Mouse (Mus musculus) midbrain, embryonic 14.5 days (tissue): ENCODE measurements at regions not wholly inside any gene's neighbourhood (a gene's known extent, or its start where the extent isn't known, plus 50 kb on each side); places are given as distances from the start of the nearest gene placed in this dataset.
A peak's percentile ranks its signal among the peaks of the same experiment; 100 is the strongest.

Source experiments
- ATAC-seq: fragments of 200-750 bp; cut with Nextera tagmentation; 2 replicates; pipeline ENCODE4 v1.8.0; 2017; ENCODE audit warnings: moderate number of reproducible peaks, moderate library complexity; ENCODE audit not compliant: low FRiP score, low TSS enrichment
- DNase-seq: peaks from one replicate; pipeline ENCODE4 v3.0.0-alpha.2; 2015
- H3K27ac ChIP-seq: fragments of 300-500 bp; sonication (generic); replicated peaks from 2 replicates; pipeline ENCODE4 v1.5.1; 2014; ENCODE audit warnings: mild to moderate bottlenecking, low read depth, low read length, moderate library complexity
- H3K27me3 ChIP-seq: fragments of 300-500 bp; sonication (generic); 2 replicates; pipeline ENCODE4 v1.6.1; 2014; ENCODE audit warnings: low read length, control low read depth, mixed read lengths; ENCODE audit not compliant: control insufficient read depth, insufficient read depth
- H3K36me3 ChIP-seq: fragments of 300-500 bp; sonication (generic); 2 replicates; pipeline ENCODE4 v1.6.1; 2014; ENCODE audit warnings: low read length, control low read depth; ENCODE audit not compliant: control insufficient read depth, insufficient read depth
- H3K4me1 ChIP-seq: fragments of 300-500 bp; sonication (generic); 2 replicates; pipeline ENCODE4 v1.6.1; 2014; ENCODE audit warnings: mild to moderate bottlenecking, antibody characterized with exemption, low read length, control low read depth; ENCODE audit not compliant: control insufficient read depth, insufficient read depth
- H3K4me2 ChIP-seq: fragments of 300-500 bp; sonication (generic); 2 replicates; pipeline ENCODE4 v1.6.1; 2014; ENCODE audit warnings: mild to moderate bottlenecking, low read length, moderate library complexity
- H3K4me3 ChIP-seq: fragments of 300-500 bp; sonication (generic); replicated peaks from 2 replicates; pipeline ENCODE4 v1.5.1; 2014; ENCODE audit warnings: low read depth, low read length
- H3K9ac ChIP-seq: fragments of 300-500 bp; sonication (generic); replicated peaks from 2 replicates; pipeline ENCODE4 v1.6.1; 2014; ENCODE audit warnings: mild to moderate bottlenecking, low read length, moderate library complexity
- H3K9me3 ChIP-seq: fragments of 300-500 bp; sonication (generic); 2 replicates; pipeline ENCODE4 v1.6.1; 2016; ENCODE audit warnings: low read length, control low read depth, mixed read lengths; ENCODE audit not compliant: control insufficient read depth
- WGBS: fragments of 180-500 bp; shearing (Covaris S2); extraction: QIAGEN DNeasy Blood & Tissue Kit; methylation state at CpG from one replicate; pipeline ENCODE4 v1.1.7; 2014; 5-methylcytosine and 5-hydroxymethylcytosine counted together

DNA sequence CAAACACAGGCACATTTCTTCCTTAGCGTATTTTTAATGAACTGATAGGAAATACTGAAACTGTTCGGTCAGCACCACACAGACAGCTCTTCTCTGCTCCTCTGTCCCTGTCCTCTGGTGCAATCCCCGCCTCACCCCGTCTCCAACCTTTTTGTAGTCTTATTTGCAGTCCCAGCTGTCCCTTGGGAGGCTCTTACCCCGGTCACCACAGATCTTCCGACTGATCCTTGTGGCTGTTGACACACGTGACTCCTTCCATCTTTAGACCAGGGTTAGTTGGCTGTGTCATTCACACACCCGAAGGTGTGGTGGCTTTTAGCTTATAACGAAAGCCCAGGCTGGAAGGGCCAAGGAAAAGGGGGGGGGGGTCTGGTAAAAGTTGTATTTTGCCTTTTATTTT, 56.4 kb downstream of the Cyp26a1 start:
- Histone ChIP-seq H3K36me3 (no peaks in the 10 kb centered on the region), H3K4me1 (no peaks in the 10 kb centered on the region), H3K27me3 (no peaks in the 10 kb centered on the region), H3K9me3 (no peaks in the 10 kb centered on the region), H3K4me3 (no peak overlapping the region), H3K27ac (no peak overlapping the region), H3K4me2 (no peak overlapping the region), H3K9ac (no peak overlapping the region)
- ATAC-seq (no peak), DNase-seq (no peak)
- 91% methylated on average over 9 of the region's 9 CpGs for WGBS

DNA sequence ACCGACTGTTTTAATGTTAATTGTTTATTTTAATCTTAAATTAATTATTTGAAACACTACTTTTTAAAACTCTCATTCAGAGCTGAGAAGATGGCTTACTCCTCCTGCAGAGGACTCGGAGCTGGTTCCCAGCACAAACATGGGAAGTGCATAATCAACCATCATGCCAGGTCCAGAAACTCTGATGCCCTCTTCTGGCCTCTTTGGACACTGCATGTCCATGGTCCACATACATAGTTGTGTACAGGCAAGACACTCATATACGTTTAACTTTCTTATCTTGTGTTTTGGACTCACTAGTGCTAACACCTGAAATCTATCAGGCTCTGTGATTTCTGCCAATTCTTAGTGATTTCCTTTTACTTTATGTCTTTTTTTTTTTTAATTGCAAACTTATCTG, 57.8 kb downstream of the Cyp26a1 start:
- no peak overlapping the region for H3K27ac ChIP-seq
- no peak overlapping the region for H3K9ac ChIP-seq
- H3K27me3 ChIP-seq, result no peaks in the 10 kb centered on the region
- 93% methylated on average over 3 of the region's 3 CpGs for WGBS
- H3K4me3 ChIP-seq, result no peak overlapping the region
- no peak overlapping the region for H3K4me2 ChIP-seq
- H3K4me1 ChIP-seq, result no peaks in the 10 kb centered on the region
- no peaks in the 10 kb centered on the region for H3K36me3 ChIP-seq
- DNase-seq (no peak), ATAC-seq (no peak)
- no peaks in the 10 kb centered on the region for H3K9me3 ChIP-seq

DNA sequence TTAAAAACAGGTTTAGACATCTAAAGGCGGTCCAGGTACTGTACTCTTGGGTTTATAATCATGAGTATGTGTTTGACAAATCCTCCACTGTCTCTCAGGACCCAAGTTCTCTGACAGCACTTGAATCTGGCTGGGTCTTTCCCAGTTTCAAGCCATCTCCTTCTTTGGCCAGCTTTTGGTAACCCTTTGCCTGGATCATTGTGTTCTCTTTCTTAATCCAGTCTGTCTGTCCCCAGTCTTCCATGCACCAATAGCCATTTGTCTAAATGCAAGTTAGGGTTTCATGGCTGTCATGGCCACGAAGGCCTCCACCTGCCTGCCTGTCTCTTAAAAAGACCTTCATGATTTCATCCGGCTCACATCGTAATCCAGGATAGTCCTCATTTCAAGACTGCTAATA, 71.8 kb downstream of the Cyp26a1 start:
- 91% methylated on average over 4 of the region's 4 CpGs for WGBS
- Histone ChIP-seq H3K9ac (no peak overlapping the region), H3K4me3 (no peak overlapping the region), H3K36me3 (no peaks in the 10 kb centered on the region), H3K9me3 (no peaks in the 10 kb centered on the region), H3K4me1 (no peaks in the 10 kb centered on the region), H3K27ac (no peak overlapping the region), H3K4me2 (no peak overlapping the region), H3K27me3 (no peaks in the 10 kb centered on the region)
- DNase-seq (no peak), ATAC-seq (no peak)

GRCm38 (mm10) chr19:37771956-37772355, 74.4 kb downstream of the Cyp26a1 start:
- no peak overlapping the region for H3K4me2 ChIP-seq
- H3K9ac ChIP-seq, result no peak overlapping the region
- 91% methylated on average over 6 of the region's 6 CpGs for WGBS
- no peak overlapping the region for H3K4me3 ChIP-seq
- no peaks in the 10 kb centered on the region for H3K36me3 ChIP-seq
- ATAC-seq, result no peak
- no peak overlapping the region for H3K27ac ChIP-seq
- no peaks in the 10 kb centered on the region for H3K4me1 ChIP-seq
- no peaks in the 10 kb centered on the region for H3K27me3 ChIP-seq
- H3K9me3 ChIP-seq, result no peaks in the 10 kb centered on the region
- no peak for DNase-seq

GRCm38 (mm10) chr19:37774551-37774950, 77.0 kb downstream of the Cyp26a1 start:
- H3K9ac ChIP-seq, result no peak overlapping the region
- ATAC-seq, result no peak
- no peak for DNase-seq
- no peak overlapping the region for H3K4me2 ChIP-seq
- H3K9me3 ChIP-seq, result no peaks in the 10 kb centered on the region
- no peak overlapping the region for H3K4me3 ChIP-seq
- H3K4me1 ChIP-seq, result no peaks in the 10 kb centered on the region
- H3K27ac ChIP-seq, result no peak overlapping the region
- 92% methylated on average over 4 of the region's 4 CpGs for WGBS
- H3K36me3 ChIP-seq, result no peaks in the 10 kb centered on the region
- H3K27me3 ChIP-seq, result no peaks in the 10 kb centered on the region

DNA sequence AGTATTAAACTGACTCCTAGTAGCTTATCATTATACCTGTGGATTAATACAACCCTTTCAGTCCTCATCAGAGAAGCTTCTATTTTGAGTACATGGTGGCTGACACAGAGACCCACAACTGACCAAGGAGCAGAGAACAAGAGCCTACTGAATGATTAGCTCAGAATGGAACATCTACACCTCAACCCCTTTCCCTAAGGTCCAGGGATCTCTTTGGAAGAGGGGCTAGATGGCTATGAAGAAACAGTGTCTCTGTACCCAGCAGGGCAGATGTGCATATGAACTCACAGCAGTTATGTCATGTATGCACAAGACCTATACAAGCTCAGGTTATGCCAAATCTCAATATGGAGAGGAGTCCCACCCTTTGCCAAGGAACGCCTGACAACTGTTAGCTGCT, 77.4 kb downstream of the Cyp26a1 start:
- Histone ChIP-seq H3K9me3 (no peaks in the 10 kb centered on the region), H3K27me3 (no peaks in the 10 kb centered on the region), H3K9ac (no peak overlapping the region), H3K4me1 (no peaks in the 10 kb centered on the region), H3K36me3 (no peaks in the 10 kb centered on the region), H3K4me3 (no peak overlapping the region), H3K27ac (no peak overlapping the region), H3K4me2 (no peak overlapping the region)
- no peak for ATAC-seq
- no peak for DNase-seq
- WGBS, result 88% methylated on average over 1 of the region's 1 CpGs

- Histone ChIP-seq H3K36me3 (no peaks in the 10 kb centered on the region), H3K27me3 (no peaks in the 10 kb centered on the region), H3K4me3 (no peak overlapping the region), H3K4me1 (no peaks in the 10 kb centered on the region), H3K27ac (no peak overlapping the region), H3K9ac (no peak overlapping the region), H3K4me2 (no peak overlapping the region), H3K9me3 (no peaks in the 10 kb centered on the region)
- DNase-seq (peak; percentile 41), ATAC-seq (no peak)
- WGBS, result 32% methylated on average over 6 of the region's 6 CpGs
Measured at GRCm38 (mm10) chr19:37777961-37778360, 80.4 kb downstream of the Cyp26a1 start.

GRCm38 (mm10) chr19:37778568-37778967, 81.0 kb downstream of the Cyp26a1 start:
- no peak overlapping the region for H3K4me2 ChIP-seq
- H3K36me3 ChIP-seq, result no peaks in the 10 kb centered on the region
- no peaks in the 10 kb centered on the region for H3K4me1 ChIP-seq
- 94% methylated on average over 4 of the region's 4 CpGs for WGBS
- no peak for ATAC-seq
- no peaks in the 10 kb centered on the region for H3K9me3 ChIP-seq
- H3K27me3 ChIP-seq, result no peaks in the 10 kb centered on the region
- H3K4me3 ChIP-seq, result no peak overlapping the region
- H3K27ac ChIP-seq, result no peak overlapping the region
- no peak overlapping the region for H3K9ac ChIP-seq
- no peak for DNase-seq

DNA sequence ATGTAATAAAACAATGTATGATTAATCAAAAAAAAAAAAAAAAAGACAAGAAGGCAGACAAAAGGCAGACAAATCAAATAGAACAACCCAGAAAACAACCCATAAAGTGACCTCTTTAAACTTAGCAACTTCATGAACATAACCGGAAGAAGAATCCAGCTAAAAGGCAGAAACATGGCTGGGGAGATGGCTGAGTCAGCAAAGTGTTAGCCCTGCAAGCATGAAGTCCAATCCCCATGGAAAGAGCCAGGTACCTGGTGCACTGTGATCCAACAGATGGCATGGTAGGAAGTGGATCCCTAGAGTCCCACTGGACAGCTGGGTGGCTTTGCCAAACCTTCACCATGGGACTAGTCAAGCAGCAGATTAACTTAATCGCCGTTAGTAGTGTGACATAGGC, 90.9 kb downstream of the Cyp26a1 start:
- H3K9ac ChIP-seq, result no peak overlapping the region
- WGBS, result 71% methylated on average over 3 of the region's 3 CpGs
- peaks cover 7% of the 10 kb centered on the region for H3K4me1 ChIP-seq
- no peak for DNase-seq
- H3K4me2 ChIP-seq, result no peak overlapping the region
- H3K4me3 ChIP-seq, result no peak overlapping the region
- H3K36me3 ChIP-seq, result no peaks in the 10 kb centered on the region
- no peaks in the 10 kb centered on the region for H3K9me3 ChIP-seq
- no peak for ATAC-seq
- H3K27me3 ChIP-seq, result no peaks in the 10 kb centered on the region
- H3K27ac ChIP-seq, result no peak overlapping the region
